Mouse (Mus musculus) splenic B cell, adult 2 months (primary cell): ENCODE data around the gene Olfr399.
A peak's percentile ranks its signal among the peaks of the same experiment; 100 is the strongest.

Source experiments
- DNase-seq: peaks from one replicate; pipeline ENCODE4 v3.0.0-alpha.2; 2011; ENCODE audit warnings: low read depth, low spot score
- H3K27me3 ChIP-seq: 2 replicates; pipeline ENCODE4 v1.6.1; 2012; ENCODE audit warnings: mild to moderate bottlenecking, low read length, moderate library complexity, mixed read lengths; ENCODE audit not compliant: control insufficient read depth, poor library complexity, insufficient read depth, severe bottlenecking
- H3K36me3 ChIP-seq: 2 replicates; pipeline ENCODE4 v1.6.1; 2012; ENCODE audit warnings: mild to moderate bottlenecking, low read length, moderate library complexity, mixed read lengths; ENCODE audit not compliant: control insufficient read depth, poor library complexity, insufficient read depth, severe bottlenecking

The Olfr399 gene

GRCm38 (mm10) chr11:74056451-74056850, at the start of gene Olfr399, which contains the start of gene Olfr139:
TSS of gene Olfr399 (minus strand) at chr11:74056615.
TSS of gene Olfr139 (minus strand) at chr11:74056551.
- H3K27me3 ChIP-seq: no peaks in the 10 kb centered on the region
- no peaks in the 10 kb centered on the region for H3K36me3 ChIP-seq
- DNase-seq: no peak

DNA sequence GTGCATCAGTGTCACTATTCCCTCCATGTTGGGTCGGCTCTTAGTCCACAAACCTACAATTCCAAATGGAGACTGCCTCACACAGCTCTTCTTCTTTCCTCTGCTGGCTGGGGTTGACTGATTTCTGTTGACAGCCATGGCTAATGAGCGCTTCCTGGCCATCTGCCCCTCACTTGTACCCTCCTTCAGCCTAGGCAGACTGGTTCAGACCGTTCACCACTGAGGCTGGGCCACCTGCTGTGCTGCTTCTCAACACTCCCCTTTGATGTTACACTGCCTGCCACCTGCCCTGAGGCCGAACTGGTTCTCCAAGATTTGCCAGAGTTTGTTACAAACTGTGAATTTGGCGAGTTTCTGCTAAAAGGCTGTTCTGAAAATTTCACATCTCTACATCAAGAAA, 48.7 kb upstream of the Olfr399 start:
- Histone ChIP-seq H3K27me3 (no peaks in the 10 kb centered on the region), H3K36me3 (no peaks in the 10 kb centered on the region)
- DNase-seq: no peak

DNA sequence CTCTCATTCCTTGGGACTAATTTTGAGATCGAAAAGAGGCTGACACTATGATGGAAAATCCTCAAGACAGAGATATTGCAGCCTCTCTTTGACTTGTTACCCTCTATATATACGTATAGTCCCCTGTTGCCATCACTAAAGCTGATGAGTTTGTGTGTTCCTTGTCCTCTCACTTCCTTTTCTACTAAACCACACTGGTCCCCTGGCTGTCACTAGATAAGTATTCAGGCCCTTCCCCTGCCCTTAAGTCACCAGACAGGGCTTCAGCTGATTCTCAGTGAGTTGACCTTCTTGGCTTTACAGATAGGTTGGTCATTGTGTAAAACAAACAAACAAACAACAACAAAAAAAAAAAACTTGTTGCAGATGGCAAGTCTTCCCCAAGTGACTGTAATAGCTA, 45.1 kb upstream of the Olfr399 start:
- Histone ChIP-seq H3K36me3 (no peaks in the 10 kb centered on the region), H3K27me3 (no peaks in the 10 kb centered on the region)
- peak; percentile 5 for DNase-seq

DNA sequence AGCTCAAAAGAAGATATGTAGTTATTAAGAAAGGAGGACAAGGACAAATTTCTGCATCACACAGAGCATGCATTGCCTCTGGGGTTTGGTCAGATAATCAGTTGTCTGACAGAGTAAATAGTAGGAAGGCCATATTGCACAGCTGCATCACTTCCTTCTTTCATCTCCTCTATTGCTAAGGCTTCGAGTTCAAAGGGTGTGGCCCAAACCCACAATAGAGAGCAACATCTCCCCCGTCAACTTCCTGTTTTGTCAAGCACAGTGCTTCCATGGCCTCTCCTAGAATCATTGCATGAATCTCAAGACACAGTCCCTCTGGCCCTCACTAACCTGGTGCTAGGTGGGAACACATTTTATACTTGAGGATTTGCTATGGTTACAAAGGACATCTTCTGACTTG, 44.3 kb upstream of the Olfr399 start:
- no peaks in the 10 kb centered on the region for H3K27me3 ChIP-seq
- DNase-seq: peak; percentile 27
- no peaks in the 10 kb centered on the region for H3K36me3 ChIP-seq

DNA sequence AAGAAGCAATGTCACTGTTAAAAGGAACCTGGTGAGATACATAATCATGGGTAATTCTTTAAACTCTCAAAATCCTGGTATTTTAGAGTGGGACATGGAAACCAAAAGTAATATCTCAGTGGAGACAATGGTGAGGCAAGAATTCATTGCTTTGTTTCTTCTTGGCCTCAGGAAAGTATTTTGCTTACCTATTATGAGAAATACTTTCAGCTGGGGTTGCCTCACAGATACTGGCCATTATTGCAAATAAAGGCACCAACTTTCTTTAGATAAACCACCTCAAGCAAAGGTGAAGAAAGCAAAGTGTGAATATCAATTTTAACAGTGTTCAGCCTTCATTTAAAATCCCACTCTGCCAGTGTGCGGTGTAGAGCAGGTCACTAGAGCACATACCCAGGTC, 13.2 kb upstream of the Olfr399 start, which contains the start of gene Zfp616:
Gene Zfp616 (plus strand): TSS at position 301 of the 400 bp plus-strand sequence.
- H3K36me3 ChIP-seq: no peaks in the 10 kb centered on the region
- DNase-seq: no peak
- H3K27me3 ChIP-seq: no peaks in the 10 kb centered on the region

- no peaks in the 10 kb centered on the region for H3K27me3 ChIP-seq
- no peaks in the 10 kb centered on the region for H3K36me3 ChIP-seq
- no peak for DNase-seq
Measured at GRCm38 (mm10) chr11:74051347-74051746, 5.1 kb downstream of the Olfr399 start.
